Mouse (Mus musculus): ENCODE measurements around the gene Wfdc13.
A peak's percentile ranks its signal among the peaks of the same experiment; 100 is the strongest.
"Not testable (repeated sequence)": the region's sequence is repeated elsewhere in the genome, so short reads cannot be mapped to it uniquely, and the experiment has no call there.

The Wfdc13 gene

DNA sequence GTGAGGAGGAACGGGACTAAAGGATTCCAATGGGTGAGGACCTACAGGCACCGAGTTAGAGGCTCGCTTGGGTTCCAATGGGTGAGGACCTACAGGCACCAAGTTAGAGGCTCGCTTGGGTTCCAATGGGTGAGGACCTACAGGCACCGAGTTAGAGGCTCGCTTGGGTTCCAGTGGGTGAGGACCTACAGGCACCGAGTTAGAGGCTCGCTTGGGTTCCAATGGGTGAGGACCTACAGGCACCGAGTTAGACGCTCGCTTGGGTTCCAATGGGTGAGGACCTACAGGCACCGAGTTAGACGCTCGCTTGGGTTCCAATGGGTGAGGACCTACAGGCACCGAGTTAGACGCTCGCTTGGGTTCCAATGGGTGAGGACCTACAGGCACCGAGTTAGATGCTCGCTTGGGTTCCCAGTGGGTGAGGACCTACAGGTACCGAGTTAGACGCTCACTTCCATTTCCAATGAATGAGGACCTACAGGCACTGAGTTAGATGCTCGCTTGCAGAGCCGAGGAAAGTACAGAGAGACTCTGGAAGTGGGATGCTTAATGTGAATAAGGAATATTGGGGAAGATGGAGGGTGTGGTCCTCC lies 31.4 kb downstream of the Wfdc13 start:
- not testable (repeated sequence) for DNase-seq (ENCODE audit: low read depth, low spot score)

DNA sequence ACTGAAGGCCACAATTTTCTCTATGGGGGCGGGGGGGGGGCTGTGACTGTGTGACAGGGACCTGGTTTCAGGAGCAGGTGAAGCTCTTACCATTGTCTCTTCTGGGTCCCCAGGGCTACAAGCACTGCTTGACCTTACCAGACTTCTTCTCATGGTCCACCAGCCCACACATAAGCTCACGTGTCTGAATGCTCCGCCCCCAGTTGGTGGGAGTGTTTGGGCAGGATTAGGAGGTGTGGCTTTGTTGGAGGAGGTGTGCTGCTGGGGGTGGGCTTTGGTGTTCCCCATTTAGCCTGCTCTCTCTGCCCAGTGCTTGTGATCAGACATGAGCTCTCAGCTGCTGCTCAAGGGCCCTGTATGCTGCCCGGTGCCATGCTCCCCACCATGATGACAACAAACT lies 38.4 kb downstream of the Wfdc13 start:
- no peak for DNase-seq (ENCODE audit: low read depth, low spot score)

DNA sequence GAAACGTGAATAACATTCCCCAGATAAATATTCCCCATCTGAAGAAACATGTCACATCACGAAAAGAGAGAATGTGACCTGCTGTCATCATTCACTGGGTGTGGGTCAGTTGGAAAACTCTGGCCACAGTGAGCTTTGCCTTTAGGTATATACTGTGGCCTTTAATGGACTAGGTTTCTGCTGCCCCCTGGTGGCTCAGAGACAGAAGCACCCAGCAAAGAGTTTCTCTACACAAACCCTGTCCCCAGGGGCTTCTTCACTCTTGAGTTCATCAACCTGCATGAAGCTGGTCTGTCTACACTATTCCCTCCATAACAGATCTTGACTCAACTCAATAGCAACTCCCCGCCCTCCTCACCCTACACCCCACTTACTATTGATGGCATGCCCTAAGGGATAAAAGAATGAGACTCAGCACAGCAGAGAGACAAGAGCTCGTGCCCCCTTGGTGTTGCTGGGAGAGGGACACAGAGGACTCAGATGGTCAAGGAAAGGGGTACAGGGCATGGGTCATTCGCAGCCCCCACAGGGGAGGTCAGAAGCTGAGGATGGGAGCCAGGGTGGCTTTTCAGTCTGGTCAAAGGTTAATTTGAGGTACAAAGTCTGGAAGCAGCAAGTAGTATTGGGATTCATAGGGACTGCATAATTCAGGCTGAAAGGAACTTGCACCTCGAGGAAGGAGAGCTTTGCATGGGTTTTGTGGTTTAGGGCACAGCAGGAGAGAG lies 41.1 kb downstream of the Wfdc13 start:
- DNase-seq (ENCODE audit: low read depth, low spot score), result peak; percentile 42

DNA sequence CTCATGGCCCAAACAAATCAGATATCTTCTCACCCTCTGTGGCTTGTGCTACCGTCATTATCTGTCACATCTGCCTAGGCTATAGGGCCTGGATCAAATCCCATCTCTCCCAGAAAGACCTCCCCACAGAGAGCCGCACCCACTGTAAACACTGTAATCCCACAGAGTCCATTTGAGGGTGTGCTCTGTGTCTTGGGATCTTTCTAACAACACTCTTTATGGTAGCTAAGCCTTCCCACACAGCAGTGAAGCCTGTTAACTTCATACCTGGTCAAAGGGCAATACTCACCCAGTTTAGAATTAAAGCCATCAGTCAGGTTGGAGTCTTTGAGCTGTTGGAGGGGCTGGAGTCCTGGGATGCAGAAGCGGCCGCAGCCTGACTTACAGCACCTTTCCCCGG lies 46.8 kb downstream of the Wfdc13 start:
- no peak for DNase-seq (ENCODE audit: low read depth, low spot score)

DNA sequence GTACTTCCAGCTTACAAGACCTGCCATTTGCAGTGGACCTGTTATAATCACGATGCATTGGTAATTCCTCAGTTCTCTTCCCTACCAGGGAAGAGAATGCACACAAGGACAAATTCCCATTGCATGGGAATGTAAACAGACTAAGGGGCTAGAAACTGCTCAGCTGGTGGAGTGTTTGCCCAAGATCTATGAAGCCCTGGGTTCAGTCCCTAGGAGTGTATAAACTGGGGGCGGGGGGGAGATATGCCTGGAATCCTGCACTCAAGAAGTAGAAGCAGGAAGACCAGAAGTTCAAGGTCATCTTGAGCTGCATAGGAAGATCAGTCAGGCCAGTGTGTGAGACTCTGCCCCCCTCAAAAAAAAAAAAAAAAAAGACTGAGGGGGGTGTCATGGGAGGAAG lies 48.4 kb downstream of the Wfdc13 start:
- no peak for DNase-seq (ENCODE audit: low read depth, low spot score)

DNA sequence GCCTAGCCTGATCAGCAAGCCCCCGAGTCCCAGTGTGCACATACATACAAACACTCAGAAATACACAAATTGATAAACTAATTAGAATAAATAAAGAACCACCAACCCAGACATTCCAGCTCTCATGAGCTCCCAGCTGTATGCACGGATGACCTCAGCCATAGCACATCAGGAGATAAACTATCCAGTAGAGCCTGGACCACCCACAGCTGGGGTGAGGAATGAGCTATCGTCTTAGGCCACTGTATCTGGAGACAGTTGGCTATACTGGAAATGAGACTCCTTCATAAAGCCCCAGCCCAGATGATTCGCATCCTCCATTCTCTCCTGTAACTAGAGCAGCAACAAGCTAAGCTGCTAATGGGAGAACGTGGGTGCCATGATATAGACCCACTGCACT lies 49.9 kb downstream of the Wfdc13 start:
- no peak for DNase-seq (ENCODE audit: low read depth, low spot score)

DNA sequence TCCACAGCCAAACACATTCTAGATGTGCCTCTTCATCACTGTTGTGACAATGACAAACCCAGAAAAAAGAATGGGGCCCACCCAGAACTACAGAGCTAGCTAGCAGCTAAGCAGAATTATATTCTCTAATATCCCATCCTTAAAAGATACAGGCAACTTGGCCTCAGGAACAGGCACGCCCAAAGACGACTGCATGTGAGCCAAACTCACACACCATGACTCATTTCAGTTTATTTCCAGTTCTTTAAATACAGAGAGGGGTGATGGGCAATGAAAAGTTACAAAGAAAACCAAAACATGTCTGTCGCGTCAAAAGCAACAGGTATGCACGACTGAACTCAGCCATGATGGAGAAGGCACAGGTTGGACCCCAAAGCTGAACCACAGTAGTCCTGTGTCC lies 50.5 kb downstream of the Wfdc13 start:
- DNase-seq (ENCODE audit: low read depth, low spot score), result no peak
